Mouse (Mus musculus): Measurements from ENCODE around the gene Pglyrp1. TPM values are rescaled to one million over a fixed set of nuclear protein-coding genes. Genes with fewer than 3 reads are reported as not detected.
"Not testable (repeated sequence)": the region's sequence is repeated elsewhere in the genome, so short reads cannot be mapped to it uniquely, and the experiment has no call there.

Pglyrp1 gene
- polyA plus RNA-seq (2015; fragmentation: Nextera tagmentation; extraction: Ambion mirVana): 13.7 TPM in 2 replicates

DNA sequence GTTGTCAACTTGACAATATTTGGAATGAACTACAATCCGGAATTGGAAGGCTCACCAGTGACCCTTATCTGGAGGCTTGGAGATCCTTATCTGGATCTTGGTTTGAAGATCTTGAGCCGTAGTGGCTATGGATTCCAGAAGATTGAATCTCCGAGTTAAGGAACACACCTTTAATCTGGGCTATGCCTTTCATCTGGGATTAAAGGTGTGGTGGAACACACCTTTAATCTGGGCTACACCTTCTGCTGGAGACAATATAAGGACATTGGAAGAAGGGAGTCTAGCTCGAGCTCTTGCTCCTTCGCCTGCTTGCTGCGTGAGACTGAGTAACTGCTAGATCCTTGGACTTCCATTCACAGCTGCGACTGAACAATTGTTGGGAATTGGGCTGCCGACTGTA lies at the start of gene Pglyrp1:
Pglyrp1 (plus strand) TSS at position 301 of the 400 bp plus-strand sequence.
- not testable (repeated sequence) for ATAC-seq (ENCODE audit: low FRiP score); H3K27ac ChIP-seq; H3K4me2 ChIP-seq; H3K4me3 ChIP-seq; H3K9me3 ChIP-seq; H3K4me1 ChIP-seq (replicated peaks); H3K9ac ChIP-seq; H3K27me3 ChIP-seq; H3K36me3 ChIP-seq
- 75% methylated on average over 1 of the region's 8 CpGs for WGBS

DNA sequence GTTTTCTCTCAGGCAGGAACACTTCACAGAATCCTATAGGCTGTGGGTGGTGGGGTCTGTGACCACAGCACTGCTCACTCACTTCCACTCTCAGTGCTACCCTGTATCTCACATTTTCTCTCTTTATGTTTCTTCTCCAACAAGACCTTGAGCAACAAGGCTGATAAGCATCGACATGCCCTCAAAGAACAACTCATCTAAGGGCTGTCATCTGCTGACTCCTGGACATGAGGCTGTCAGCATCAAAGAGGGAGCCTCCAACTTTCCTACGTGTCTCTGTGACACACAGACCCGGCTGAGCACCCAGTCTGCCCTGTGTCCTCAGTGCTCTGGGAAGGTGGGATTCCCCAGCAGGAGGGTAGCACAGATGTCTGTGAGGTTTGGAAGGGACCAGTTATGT lies 49.6 kb upstream of the Pglyrp1 start, which contains the start of gene Psg17:
Psg17 (minus strand) TSS at position 101 of the 400 bp plus-strand sequence.
- Histone ChIP-seq H3K4me3 (no peak within 1 kb of the TSS), H3K27me3 (no peaks in the 10 kb centered on the region), H3K9ac (no peak within 1 kb of the TSS), H3K9me3 (no peaks in the 10 kb centered on the region), H3K27ac (no peak within 1 kb of the TSS), H3K4me2 (no peak within 1 kb of the TSS), H3K4me1 (replicated peaks) (no peaks in the 10 kb centered on the region), H3K36me3 (no peaks in the 10 kb centered on the region)
- ATAC-seq (ENCODE audit: low FRiP score): no peak
- 82% methylated on average over 3 of the region's 3 CpGs for WGBS

DNA sequence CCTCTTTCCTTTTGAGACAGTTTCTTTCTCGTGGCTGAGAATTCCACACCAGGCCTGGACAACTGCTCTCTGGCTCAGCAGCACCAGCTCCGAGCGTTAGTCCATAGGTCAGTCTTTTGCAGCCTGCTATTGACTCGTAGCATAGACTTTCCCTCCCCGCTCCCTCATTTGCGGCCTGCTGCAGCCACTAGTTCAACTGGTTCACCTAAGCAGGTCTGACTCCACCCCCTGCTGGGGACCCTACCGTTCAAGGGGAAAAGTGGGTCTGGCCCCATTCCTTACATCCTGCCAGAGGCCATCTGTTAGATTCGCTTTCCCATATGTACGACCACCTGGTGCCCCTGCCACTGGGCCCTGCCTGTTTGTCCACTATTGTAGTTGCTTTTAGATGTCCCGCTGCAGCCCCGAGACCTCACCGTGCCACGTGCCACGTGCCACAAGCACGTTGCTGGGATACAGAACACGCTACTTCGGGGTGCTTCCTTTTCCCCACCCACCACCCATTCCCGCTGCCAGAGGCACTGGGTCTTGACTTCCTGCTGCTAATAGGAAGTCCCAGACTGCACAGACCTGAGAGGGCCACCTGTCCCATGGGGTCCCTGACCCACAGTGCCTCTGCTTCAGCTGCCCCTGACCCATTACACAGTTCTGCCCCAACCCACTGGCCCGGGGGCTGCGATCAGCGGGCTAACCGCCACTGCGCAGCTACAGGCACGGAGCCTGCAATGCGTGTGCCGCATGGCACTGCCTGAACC lies 43.2 kb upstream of the Pglyrp1 start:
- no peak overlapping the region for H3K4me3 ChIP-seq
- H3K27me3 ChIP-seq: no peaks in the 10 kb centered on the region
- H3K4me2 ChIP-seq: no peak overlapping the region
- H3K9ac ChIP-seq: no peak overlapping the region
- H3K36me3 ChIP-seq: no peaks in the 10 kb centered on the region
- ATAC-seq (ENCODE audit: low FRiP score): no peak
- no peaks in the 10 kb centered on the region for H3K4me1 ChIP-seq (replicated peaks)
- WGBS: 59% methylated on average over 26 of the region's 26 CpGs
- H3K9me3 ChIP-seq: no peaks in the 10 kb centered on the region
- no peak overlapping the region for H3K27ac ChIP-seq

DNA sequence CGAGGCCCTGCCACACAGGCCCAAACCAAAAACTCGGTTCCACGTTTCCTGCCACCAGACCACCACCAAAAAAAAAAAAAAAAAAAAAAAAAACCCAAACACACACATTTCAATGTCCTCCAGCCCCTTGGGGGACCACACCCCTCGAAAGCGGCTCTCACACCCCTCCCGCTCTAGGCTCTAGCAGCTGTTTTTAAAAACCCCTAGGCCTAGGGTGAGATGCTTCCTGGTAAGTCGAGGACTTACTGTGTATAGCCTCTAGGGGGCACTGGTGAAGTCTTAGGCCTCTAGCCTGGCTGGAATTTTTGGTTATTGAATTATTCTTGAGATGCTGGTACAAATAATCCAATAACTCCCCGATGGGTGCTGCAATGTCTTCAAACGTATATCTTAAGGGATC lies 42.5 kb upstream of the Pglyrp1 start:
- Histone ChIP-seq H3K9me3 (peaks cover 3% of the 10 kb centered on the region; the same call in 1 of the 2 replicates), H3K36me3 (no peaks in the 10 kb centered on the region), H3K4me1 (replicated peaks) (no peaks in the 10 kb centered on the region), H3K4me2 (no peak overlapping the region), H3K9ac (no peak overlapping the region), H3K4me3 (no peak overlapping the region), H3K27ac (no peak overlapping the region), H3K27me3 (no peaks in the 10 kb centered on the region)
- ATAC-seq (ENCODE audit: low FRiP score): no peak
- WGBS: 66% methylated on average over 9 of the region's 9 CpGs

DNA sequence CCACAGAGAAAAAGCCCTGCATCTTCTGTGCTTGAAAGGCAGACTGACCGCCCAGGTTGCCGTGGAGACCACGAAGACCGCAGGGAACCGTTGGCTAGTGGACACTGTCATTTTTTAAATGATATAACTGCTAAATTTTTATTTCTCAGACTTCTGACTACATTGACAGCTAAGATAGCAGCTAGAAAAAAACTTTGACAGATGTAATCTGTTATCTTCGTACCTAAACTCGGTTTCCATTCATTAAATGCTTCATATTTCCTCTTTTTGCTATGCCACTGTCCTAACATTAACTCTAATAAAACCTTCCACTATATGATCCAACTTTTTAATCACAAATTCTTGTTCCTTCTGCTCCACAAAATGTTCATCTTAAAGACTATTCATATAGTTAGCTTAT lies 41.6 kb upstream of the Pglyrp1 start:
- Histone ChIP-seq H3K27ac (no peak overlapping the region), H3K27me3 (no peaks in the 10 kb centered on the region), H3K9me3 (peaks cover 4% of the 10 kb centered on the region; the same call in 1 of the 2 replicates), H3K9ac (no peak overlapping the region), H3K36me3 (no peaks in the 10 kb centered on the region), H3K4me2 (no peak overlapping the region), H3K4me1 (replicated peaks) (no peaks in the 10 kb centered on the region), H3K4me3 (no peak overlapping the region)
- no peak for ATAC-seq (ENCODE audit: low FRiP score)
- 69% methylated on average over 7 of the region's 7 CpGs for WGBS

DNA sequence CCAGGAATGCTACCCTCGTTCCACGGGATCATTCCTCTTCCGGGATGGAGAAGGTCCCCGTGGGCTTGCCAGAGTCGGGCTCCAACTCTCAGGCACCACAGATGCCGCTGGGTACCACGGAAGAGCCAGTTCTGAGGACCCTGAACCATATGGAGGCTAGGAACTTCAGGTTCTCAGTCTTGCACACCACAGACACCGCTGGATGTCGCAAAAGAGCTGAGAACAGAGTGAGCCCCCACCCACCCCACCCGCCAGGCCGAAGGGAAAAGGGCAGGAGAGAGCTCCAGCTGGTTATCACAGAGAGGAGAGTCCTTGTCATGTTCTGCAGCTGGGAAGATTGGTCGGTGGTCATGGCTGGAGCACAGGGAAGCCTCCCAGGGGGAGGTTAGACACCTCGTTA lies 38.8 kb upstream of the Pglyrp1 start:
- no peak for ATAC-seq (ENCODE audit: low FRiP score)
- Histone ChIP-seq H3K4me1 (replicated peaks) (no peaks in the 10 kb centered on the region), H3K9me3 (peaks cover 4% of the 10 kb centered on the region; the same call in 1 of the 2 replicates), H3K9ac (no peak overlapping the region), H3K4me3 (no peak overlapping the region), H3K36me3 (no peaks in the 10 kb centered on the region), H3K27ac (no peak overlapping the region), H3K27me3 (no peaks in the 10 kb centered on the region), H3K4me2 (no peak overlapping the region)
- 48% methylated on average over 13 of the region's 13 CpGs for WGBS

DNA sequence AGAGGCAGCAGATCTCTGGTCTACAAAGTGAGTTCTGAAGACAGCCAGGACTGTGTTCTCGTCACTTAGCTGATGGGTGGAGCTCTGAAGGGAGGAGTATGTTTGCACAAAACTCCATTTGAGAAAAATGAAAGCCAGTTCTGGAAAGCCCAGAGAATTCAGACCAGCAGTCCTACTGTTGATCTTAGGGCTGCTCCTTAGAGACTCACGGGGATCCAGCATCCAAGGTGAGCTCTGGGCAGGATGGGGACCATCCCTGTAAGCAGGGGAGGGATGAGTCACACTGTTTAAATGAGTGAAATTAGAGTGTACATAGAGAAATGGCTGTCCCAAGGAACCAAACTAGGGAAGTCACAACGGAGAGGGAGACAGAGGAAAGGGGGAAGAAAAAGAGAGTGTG lies 31.3 kb upstream of the Pglyrp1 start, which contains the start of gene Mill2:
Mill2 (plus strand) TSS at position 102 of the 400 bp plus-strand sequence.
- Histone ChIP-seq H3K9me3 (no peaks in the 10 kb centered on the region), H3K4me2 (peak within 1 kb of the TSS; percentile 61), H3K36me3 (no peaks in the 10 kb centered on the region), H3K4me1 (replicated peaks) (peaks cover 4% of the 10 kb centered on the region), H3K9ac (peak within 1 kb of the TSS; percentile 60), H3K27ac (peak within 1 kb of the TSS; percentile 45), H3K27me3 (no peaks in the 10 kb centered on the region), H3K4me3 (peak within 1 kb of the TSS; percentile 36)
- 26% methylated on average over 3 of the region's 3 CpGs for WGBS
- 0 out of 2 replicates have a peak, but pooled peaks have one; percentile 46 for ATAC-seq (ENCODE audit: low FRiP score)

DNA sequence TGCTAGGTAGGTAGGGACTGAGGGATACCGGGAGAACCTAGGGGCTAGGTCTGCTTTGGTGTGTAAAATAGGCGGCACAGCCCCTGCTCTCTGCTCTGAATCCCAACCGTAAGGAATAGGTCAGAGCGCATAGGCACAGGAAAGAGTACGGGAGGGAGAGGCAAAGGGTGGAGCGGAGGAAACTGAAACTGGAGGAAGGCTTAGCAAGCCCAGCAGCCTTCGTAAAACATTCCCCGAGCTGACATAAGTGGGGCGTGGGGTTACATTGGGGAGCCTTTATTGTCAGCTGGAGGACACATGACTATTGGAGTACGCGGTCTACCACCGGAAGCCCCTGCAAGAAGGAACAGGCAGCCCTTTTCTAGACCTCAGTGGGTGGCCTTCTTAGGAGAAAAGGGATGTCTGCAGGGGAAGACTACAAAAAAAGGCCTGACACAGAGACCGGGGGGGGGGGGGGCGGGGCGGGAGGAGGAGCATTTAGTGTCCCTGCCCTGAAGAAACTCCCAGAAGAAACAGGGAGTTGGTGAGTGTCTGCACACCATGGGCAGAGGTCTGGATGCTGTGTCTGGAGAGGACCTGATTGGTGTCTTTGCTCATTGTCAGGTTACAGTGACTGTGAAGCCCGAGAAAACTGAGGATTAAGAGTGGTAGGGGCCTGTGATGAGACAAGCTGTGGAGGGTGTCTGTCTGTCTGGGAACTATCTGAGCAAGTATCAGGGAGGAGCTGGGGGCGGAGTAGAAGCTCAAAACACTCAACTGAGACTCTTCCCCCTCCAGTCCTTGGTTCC lies 30.6 kb upstream of the Pglyrp1 start:
- no peaks in the 10 kb centered on the region for H3K27me3 ChIP-seq
- peak overlapping the region; percentile 61 for H3K4me2 ChIP-seq
- H3K9ac ChIP-seq: peak overlapping the region; percentile 60
- H3K27ac ChIP-seq: peak overlapping the region; percentile 45
- WGBS: 6% methylated on average over 14 of the region's 17 CpGs
- peak overlapping the region; percentile 36 for H3K4me3 ChIP-seq
- peak; percentile 75 for ATAC-seq (ENCODE audit: low FRiP score)
- peaks cover 4% of the 10 kb centered on the region for H3K4me1 ChIP-seq (replicated peaks)
- H3K9me3 ChIP-seq: no peaks in the 10 kb centered on the region
- no peaks in the 10 kb centered on the region for H3K36me3 ChIP-seq

DNA sequence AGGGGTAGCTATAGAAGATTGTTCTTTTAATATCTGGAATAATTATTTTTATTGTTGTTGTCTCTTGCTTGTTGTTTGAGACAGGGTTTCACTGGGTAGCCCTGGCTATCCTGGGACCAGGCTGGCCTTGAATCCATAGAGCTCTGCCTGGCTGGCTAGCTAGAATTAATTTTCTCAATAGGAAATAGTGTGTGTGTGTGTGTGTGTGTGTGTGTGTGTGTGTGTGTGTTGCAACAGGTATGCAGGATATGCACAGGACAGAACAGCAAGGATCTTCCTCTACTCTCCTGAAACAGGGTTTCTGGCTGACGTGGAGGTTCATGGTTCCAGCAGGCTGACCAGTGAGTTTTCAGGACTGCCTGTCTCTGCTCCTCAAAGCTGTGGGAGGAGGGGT lies 30.0 kb upstream of the Pglyrp1 start:
- H3K4me1 ChIP-seq (replicated peaks): peaks cover 4% of the 10 kb centered on the region
- no peaks in the 10 kb centered on the region for H3K36me3 ChIP-seq
- H3K27me3 ChIP-seq: no peaks in the 10 kb centered on the region
- ATAC-seq (ENCODE audit: low FRiP score): peak; percentile 52; the same call in 1 of the 2 replicates
- WGBS: 86% methylated on average over 1 of the region's 1 CpGs
- H3K4me2 ChIP-seq: peak overlapping the region; percentile 61
- no peak overlapping the region for H3K27ac ChIP-seq
- H3K9me3 ChIP-seq: no peaks in the 10 kb centered on the region
- peak overlapping the region; percentile 26 for H3K4me3 ChIP-seq
- H3K9ac ChIP-seq: no peak overlapping the region; the same call in 1 of the 2 replicates

DNA sequence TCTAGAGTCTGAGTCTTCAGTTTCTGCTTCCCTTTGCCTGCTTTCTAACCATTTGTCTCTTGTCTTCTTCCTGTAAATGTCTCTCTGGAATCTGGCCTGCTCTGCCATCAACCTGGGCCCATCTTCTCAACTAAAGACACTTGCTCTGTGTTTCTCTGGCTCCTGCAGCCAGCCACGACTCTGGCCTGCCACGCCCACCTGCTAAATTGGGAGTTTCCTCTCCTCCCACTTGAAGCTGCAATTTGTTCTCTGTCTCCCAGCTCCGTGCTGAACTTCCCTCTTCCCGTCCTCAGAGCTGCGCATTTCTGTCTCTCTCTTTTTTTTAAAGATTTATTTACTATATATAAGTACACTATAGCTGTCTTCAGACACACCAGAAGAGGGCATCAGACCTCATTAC lies 26.3 kb upstream of the Pglyrp1 start:
- no peaks in the 10 kb centered on the region for H3K36me3 ChIP-seq
- H3K9ac ChIP-seq: no peak overlapping the region
- H3K4me3 ChIP-seq: no peak overlapping the region
- H3K27me3 ChIP-seq: no peaks in the 10 kb centered on the region
- no peak for ATAC-seq (ENCODE audit: low FRiP score)
- H3K9me3 ChIP-seq: no peaks in the 10 kb centered on the region
- H3K27ac ChIP-seq: no peak overlapping the region
- H3K4me2 ChIP-seq: no peak overlapping the region
- peaks cover 4% of the 10 kb centered on the region for H3K4me1 ChIP-seq (replicated peaks)
- 53% methylated on average over 5 of the region's 5 CpGs for WGBS

DNA sequence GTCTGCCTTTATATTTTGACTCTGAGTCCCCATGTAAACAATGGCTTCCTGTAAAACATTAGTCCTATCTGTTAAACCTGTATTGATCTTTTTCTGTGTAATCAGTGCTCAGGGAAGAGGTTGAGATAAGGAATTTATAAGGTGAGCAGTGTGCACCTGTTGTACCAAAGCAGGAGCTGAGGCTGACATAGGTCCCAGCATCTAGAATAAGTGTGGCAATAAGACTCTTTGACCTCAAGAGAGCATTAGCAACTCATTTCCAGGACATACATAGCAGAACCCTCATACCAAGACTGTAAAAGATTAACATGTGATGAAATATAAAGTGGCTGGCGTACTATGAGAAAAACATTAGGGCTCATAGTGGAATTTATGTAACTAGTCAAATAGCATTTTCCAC lies 22.7 kb upstream of the Pglyrp1 start:
- H3K36me3 ChIP-seq: no peaks in the 10 kb centered on the region
- ATAC-seq (ENCODE audit: low FRiP score): no peak
- H3K9ac ChIP-seq: no peak overlapping the region
- H3K4me1 ChIP-seq (replicated peaks): no peaks in the 10 kb centered on the region
- 81% methylated on average over 1 of the region's 1 CpGs for WGBS
- H3K4me3 ChIP-seq: no peak overlapping the region
- no peaks in the 10 kb centered on the region for H3K9me3 ChIP-seq
- no peaks in the 10 kb centered on the region for H3K27me3 ChIP-seq
- H3K4me2 ChIP-seq: no peak overlapping the region
- no peak overlapping the region for H3K27ac ChIP-seq

DNA sequence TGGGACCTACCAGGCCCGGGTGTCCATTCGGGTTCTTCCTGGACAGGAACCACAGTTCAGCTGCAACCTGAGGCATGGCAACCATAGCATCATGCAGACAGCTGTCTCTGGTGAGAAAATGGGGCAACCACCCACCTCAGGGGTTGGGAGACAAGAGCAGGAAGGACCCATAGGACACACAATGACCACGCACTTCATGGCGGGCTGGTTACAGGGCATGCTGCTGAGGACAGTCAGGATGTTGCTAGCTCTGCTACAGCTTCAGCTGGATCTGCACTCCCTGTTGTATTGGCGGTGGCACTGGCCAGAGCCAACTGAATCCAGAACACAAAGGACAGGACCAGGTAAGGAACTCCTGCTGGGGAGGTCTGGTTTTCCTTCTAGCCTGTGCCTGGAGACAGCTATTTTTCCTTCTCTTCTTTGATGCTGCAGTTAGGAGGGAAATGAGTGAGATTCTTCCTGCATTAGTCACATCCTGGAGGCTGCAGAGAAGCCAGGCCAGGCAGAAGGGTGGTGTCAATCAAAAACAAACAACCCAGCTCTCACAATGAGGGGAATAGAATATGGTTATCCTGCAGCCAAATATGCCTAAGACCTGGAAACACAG lies 12.7 kb upstream of the Pglyrp1 start:
- Histone ChIP-seq H3K4me3 (no peak overlapping the region), H3K9ac (no peak overlapping the region), H3K4me2 (no peak overlapping the region), H3K27ac (no peak overlapping the region; the same call in 1 of the 2 replicates), H3K36me3 (no peaks in the 10 kb centered on the region), H3K27me3 (no peaks in the 10 kb centered on the region), H3K4me1 (replicated peaks) (no peaks in the 10 kb centered on the region), H3K9me3 (0 out of 2 replicates have a peak, but pooled peaks cover 6% of the 10 kb centered on the region)
- no peak for ATAC-seq (ENCODE audit: low FRiP score)
- WGBS: 75% methylated on average over 5 of the region's 5 CpGs
